Comparison of ENCODE assay signal across 10 mouse cellular contexts in the genomic region with DNA sequence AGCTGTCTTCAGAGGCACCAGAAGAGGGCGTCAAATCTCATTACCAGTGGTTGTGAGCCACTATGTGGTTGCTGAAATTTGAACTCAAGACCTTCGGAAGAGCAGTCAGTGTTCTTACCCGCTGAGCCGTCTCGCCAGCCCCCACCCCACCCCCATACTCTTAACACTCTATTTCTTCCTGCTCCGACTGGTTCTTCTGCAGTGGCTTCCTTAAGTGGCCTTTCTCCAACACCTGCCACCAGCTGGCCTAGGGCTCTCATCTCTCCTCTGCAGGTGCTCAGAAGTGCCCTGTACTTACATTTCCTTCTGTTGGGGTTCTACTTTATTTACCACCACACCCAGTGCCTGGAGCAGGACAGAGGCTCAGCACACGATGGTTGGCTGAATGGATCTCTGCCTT. TPM values are rescaled to one million over a fixed set of nuclear protein-coding genes. Genes with fewer than 3 reads are reported as not detected.
DNase-seq lines count a peak whose midpoint lies in the region; ATAC-seq and TF ChIP-seq lines count a peak whose summit lies in the region.
"Had no signal": no experiment of that assay in that cellular context is flagged by ENCODE, and none has a peak within 500 bp of the region (broad histone marks: within the 10 kb centered on the region; RNA-seq: fewer than 3 reads in every experiment).

No protein-coding gene starts in this region.

- H3K4me3 ChIP-seq in heart, embryonic 16.5 days (ENCODE audit: low read length): no peak overlapping the region
- no peak overlapping the region for H3K4me3 ChIP-seq in heart, embryonic 10.5 days
- H3K4me3 ChIP-seq in MEL (ENCODE audit: control insufficient read depth in 1 of 2, insufficient read depth in 1 of 2, low read depth in 2 of 2, low read length in 2 of 2): peak overlapping the region in 1 of 2 experiments; percentile 41; a peak in 2 of 4 replicates
- H3K4me3 ChIP-seq in neural tube, embryonic 15.5 days (replicated peaks): no peak overlapping the region
- no peak overlapping the region for H3K4me3 ChIP-seq in midbrain, postnatal 0 days (ENCODE audit: low read depth, low read length)
- H3K4me3 ChIP-seq: midbrain, embryonic 15.5 days had no signal

- H3K4me1 ChIP-seq in heart, embryonic 16.5 days (ENCODE audit: control insufficient read depth, insufficient read depth, low read length): peaks cover 15% of the 10 kb centered on the region
- H3K4me1 ChIP-seq in heart, embryonic 10.5 days: peaks cover 16% of the 10 kb centered on the region
- peaks cover 0 to 13% of the 10 kb centered on the region in 2 experiments; a peak in 2 of 4 replicates for H3K4me1 ChIP-seq in MEL (ENCODE audit: control insufficient read depth in 1 of 2, insufficient read depth in 2 of 2, low read length in 2 of 2)
- peaks cover 20% of the 10 kb centered on the region for H3K4me1 ChIP-seq in neural tube, embryonic 15.5 days
- H3K4me1 ChIP-seq in midbrain, postnatal 0 days (ENCODE audit: insufficient read depth, low read length): 0 out of 2 replicates have a peak, but pooled peaks cover 3% of the 10 kb centered on the region

- 0 out of 2 replicates have a peak, but pooled peaks cover 3% of the 10 kb centered on the region for H3K9me3 ChIP-seq in heart, embryonic 16.5 days (replicated peaks; ENCODE audit: control insufficient read depth, low read length)
- no peaks in the 10 kb centered on the region for H3K9me3 ChIP-seq in heart, embryonic 10.5 days
- no peaks in the 10 kb centered on the region for H3K9me3 ChIP-seq in MEL (replicated peaks; ENCODE audit: insufficient read depth, low read length)
- H3K9me3 ChIP-seq in neural tube, embryonic 15.5 days (replicated peaks): no peaks in the 10 kb centered on the region
- H3K9me3 ChIP-seq in midbrain, postnatal 0 days (ENCODE audit: low read length): no peaks in the 10 kb centered on the region
- H3K9me3 ChIP-seq: midbrain, embryonic 15.5 days had no signal

- peaks cover 12% of the 10 kb centered on the region for H3K36me3 ChIP-seq in heart, embryonic 16.5 days (ENCODE audit: control insufficient read depth, insufficient read depth)
- H3K36me3 ChIP-seq in heart, embryonic 10.5 days: peaks cover 17% of the 10 kb centered on the region
- H3K36me3 ChIP-seq in MEL (ENCODE audit: control insufficient read depth in 1 of 2, insufficient read depth in 2 of 2, low read length in 2 of 2): peaks cover 2 to 4% of the 10 kb centered on the region in 2 experiments; a peak in 2 of 4 replicates
- H3K36me3 ChIP-seq in neural tube, embryonic 15.5 days: peaks cover 1% of the 10 kb centered on the region; the same call in 1 of the 2 replicates
- 0 out of 2 replicates have a peak, but pooled peaks cover 7% of the 10 kb centered on the region for H3K36me3 ChIP-seq in midbrain, postnatal 0 days (ENCODE audit: insufficient read depth, low read length)

- TF ChIP-seq POLR2A in MEL (IDR thresholded peaks at IDR 0.05; ENCODE audit: control insufficient read depth in 1 of 2, insufficient read depth in 1 of 2, low read depth in 1 of 2, low read length in 2 of 2, poor library complexity in 1 of 2): no peak

- no peaks in the 10 kb centered on the region for H3K27me3 ChIP-seq in heart, embryonic 16.5 days (ENCODE audit: control insufficient read depth, insufficient read depth, low read length)
- H3K27me3 ChIP-seq in heart, embryonic 10.5 days (ENCODE audit: insufficient read depth, poor library complexity, severe bottlenecking): no peaks in the 10 kb centered on the region
- H3K27me3 ChIP-seq in MEL (ENCODE audit: control insufficient read depth in 1 of 2, insufficient read depth in 2 of 2, low read length in 2 of 2): no peaks in the 10 kb centered on the region
- H3K27me3 ChIP-seq in neural tube, embryonic 15.5 days (replicated peaks): no peaks in the 10 kb centered on the region
- no peaks in the 10 kb centered on the region for H3K27me3 ChIP-seq in midbrain, postnatal 0 days (ENCODE audit: insufficient read depth, low read length)
- H3K27me3 ChIP-seq: midbrain, embryonic 15.5 days had no signal

- peak in 2 of 3 experiments; percentile 29 to 37; a peak in 4 of 6 replicates for TF ChIP-seq CTCF in MEL (IDR thresholded peaks at IDR 0.05 in 2 of 3, conservative IDR thresholded peaks at IDR 0.05 in 1 of 3; ENCODE audit: control insufficient read depth in 1 of 3, insufficient read depth in 1 of 3, low read depth in 2 of 3, low read length in 3 of 3, poor library complexity in 1 of 3, severe bottlenecking in 1 of 3)
- no peak for TF ChIP-seq CTCF in midbrain, postnatal 0 days (IDR thresholded peaks at IDR 0.05)

- H3K4me2 ChIP-seq in heart, embryonic 16.5 days (ENCODE audit: low read depth, low read length): peak overlapping the region; percentile 52; the same call in 1 of the 2 replicates
- H3K4me2 ChIP-seq in neural tube, embryonic 15.5 days: no peak overlapping the region
- no peak overlapping the region for H3K4me2 ChIP-seq in midbrain, postnatal 0 days (ENCODE audit: low read depth, low read length, poor library complexity, severe bottlenecking)
- H3K4me2 ChIP-seq: midbrain, embryonic 15.5 days had no signal

- no peak overlapping the region for H3K9ac ChIP-seq in heart, embryonic 16.5 days (ENCODE audit: low read length)
- no peak overlapping the region for H3K9ac ChIP-seq in MEL (ENCODE audit: control insufficient read depth, low read depth, low read length, poor library complexity, severe bottlenecking)
- no peak overlapping the region for H3K9ac ChIP-seq in neural tube, embryonic 15.5 days (replicated peaks)
- no peak overlapping the region for H3K9ac ChIP-seq in midbrain, postnatal 0 days (replicated peaks; ENCODE audit: low read length, poor library complexity, severe bottlenecking)
- H3K9ac ChIP-seq: midbrain, embryonic 15.5 days had no signal

- ATAC-seq in heart, embryonic 16.5 days (replicated peaks; ENCODE audit: extremely low read depth, insufficient read depth, low FRiP score): no peak
- ATAC-seq in neural tube, embryonic 15.5 days (ENCODE audit: low FRiP score): no peak
- ATAC-seq in midbrain, postnatal 0 days (ENCODE audit: low FRiP score): no peak
- ATAC-seq: midbrain, embryonic 15.5 days had no signal

- H3K27ac ChIP-seq in heart, embryonic 16.5 days (ENCODE audit: low read length): peak overlapping the region; percentile 80
- no peak overlapping the region for H3K27ac ChIP-seq in heart, embryonic 10.5 days
- no peak overlapping the region for H3K27ac ChIP-seq in MEL (ENCODE audit: control insufficient read depth, low read depth, low read length)
- H3K27ac ChIP-seq in neural tube, embryonic 15.5 days (replicated peaks): no peak overlapping the region
- no peak overlapping the region for H3K27ac ChIP-seq in midbrain, postnatal 0 days (ENCODE audit: low read depth, low read length)
- H3K27ac ChIP-seq: midbrain, embryonic 15.5 days had no signal

- DNase-seq in heart, embryonic 10.5 days (ENCODE audit: low spot score): no peak
- peak; percentile 11 for DNase-seq in 416B (ENCODE audit: low read depth)
- peak; percentile 43 for DNase-seq in MEL (ENCODE audit: low read depth, low spot score)
- DNase-seq in lung, postnatal 25 days (ENCODE audit: low spot score): peak; percentile 39
- DNase-seq in midbrain, postnatal 0 days (ENCODE audit: low spot score): no peak
- no peak for DNase-seq in right cerebral cortex, postnatal 4 days
- DNase-seq: embryo, embryonic 11 days had no signal

- TF ChIP-seq EP300 in MEL (IDR thresholded peaks at IDR 0.05; ENCODE audit: low read depth in 1 of 2, low read length in 2 of 2): no peak

- no peaks in the 10 kb centered on the region for H3K79me2 ChIP-seq in MEL (ENCODE audit: control insufficient read depth, insufficient read depth, low read length, poor library complexity)

- WGBS in heart, embryonic 16.5 days: 73% methylated on average over 7 of the region's 7 CpGs
- WGBS in heart, embryonic 10.5 days: 78% methylated on average over 7 of the region's 7 CpGs
- WGBS in neural tube, embryonic 15.5 days: 79% methylated on average over 7 of the region's 7 CpGs
- WGBS in midbrain, postnatal 0 days: 80% methylated on average over 7 of the region's 7 CpGs

- no peak for TF ChIP-seq RAD21 in MEL (IDR thresholded peaks at IDR 0.05; ENCODE audit: low read depth, low read length)

TF ChIP-seq in MEL, 35 proteins besides CTCF, POLR2A, EP300 and RAD21 (continues in another document):
- TF ChIP-seq SMC3 (IDR thresholded peaks at IDR 0.05; ENCODE audit: low read depth, low read length): peak; percentile 29; the same call in 1 of the 2 replicates
- TF ChIP-seq MAX (IDR thresholded peaks at IDR 0.05; ENCODE audit: low read length): no peak

RNA-seq across cellular contexts. Expression of a gene that starts 14.2 kb away (rescaled TPM):
- 18.6 and 19.6 TPM in 2 replicates for polyA plus RNA-seq in heart, embryonic 16.5 days (2015; fragmentation: Nextera tagmentation; extraction: Ambion mirVana)
- 16.3 and 18.5 TPM in 2 replicates for polyA plus RNA-seq in heart, embryonic 10.5 days (2016; fragmentation: Nextera tagmentation; extraction: Ambion mirVana)
- 14.8 and 18.7 TPM in 2 replicates for total RNA-seq in MEL (2012; rRNA removed)
- polyA plus RNA-seq in MEL (2012; ENCODE audit: insufficient read depth in 1 of 2, insufficient read length in 2 of 2, low read depth in 1 of 2, low replicate concordance in 2 of 2, missing spikeins in 1 of 2): 10 to 100 TPM in 1 of 2 experiments, not detected in 1; 15.0 TPM
- polyA plus RNA-seq in neural tube, embryonic 15.5 days (2015; fragmentation: Nextera tagmentation; extraction: Ambion mirVana): 40.7 and 41.2 TPM in 2 replicates
- 26.5 and 44.7 TPM in 2 replicates for total RNA-seq in midbrain, postnatal 0 days (2014; rRNA removed)
- 49.4 and 51.8 TPM in 2 replicates for polyA plus RNA-seq in midbrain, postnatal 0 days (2015; fragmentation: Nextera tagmentation; extraction: Ambion mirVana)

RNA-seq across cellular contexts. Expression of a gene that starts 19.6 kb away (rescaled TPM):
- 3.6 and 5.3 TPM in 2 replicates for polyA plus RNA-seq in heart, embryonic 16.5 days (2015; fragmentation: Nextera tagmentation; extraction: Ambion mirVana)
- polyA plus RNA-seq in heart, embryonic 10.5 days (2016; fragmentation: Nextera tagmentation; extraction: Ambion mirVana): 5.1 and 6.2 TPM in 2 replicates
- total RNA-seq in MEL (2012; rRNA removed): 15.2 and 18.6 TPM in 2 replicates
- polyA plus RNA-seq in MEL (2012; ENCODE audit: insufficient read depth in 1 of 2, insufficient read length in 2 of 2, low read depth in 1 of 2, low replicate concordance in 2 of 2, missing spikeins in 1 of 2): 10 to 100 TPM in 1 of 2 experiments, not detected in 1; 15.5 TPM
- polyA plus RNA-seq in neural tube, embryonic 15.5 days (2015; fragmentation: Nextera tagmentation; extraction: Ambion mirVana): 3.7 and 4.5 TPM in 2 replicates
- total RNA-seq in midbrain, postnatal 0 days (2014; rRNA removed): 10.1 and 10.2 TPM in 2 replicates
- polyA plus RNA-seq in midbrain, postnatal 0 days (2015; fragmentation: Nextera tagmentation; extraction: Ambion mirVana): 2.9 and 3.2 TPM in 2 replicates

RNA-seq across cellular contexts. Expression of a gene that starts 31.9 kb away (rescaled TPM):
- polyA plus RNA-seq in heart, embryonic 16.5 days (2015; fragmentation: Nextera tagmentation; extraction: Ambion mirVana): 34.2 and 39.5 TPM in 2 replicates
- polyA plus RNA-seq in heart, embryonic 10.5 days (2016; fragmentation: Nextera tagmentation; extraction: Ambion mirVana): 36.1 and 36.3 TPM in 2 replicates
- total RNA-seq in MEL (2012; rRNA removed): 23.2 and 31.7 TPM in 2 replicates
- polyA plus RNA-seq in MEL (2012; ENCODE audit: insufficient read depth in 1 of 2, insufficient read length in 2 of 2, low read depth in 1 of 2, low replicate concordance in 2 of 2, missing spikeins in 1 of 2): 100 to 1,000 TPM in 1 of 2 experiments, 10 to 100 TPM in 1; 18.6 to 160 TPM
- polyA plus RNA-seq in neural tube, embryonic 15.5 days (2015; fragmentation: Nextera tagmentation; extraction: Ambion mirVana): 5.2 and 20.1 TPM in 2 replicates
- 1.5 and 2.3 TPM in 2 replicates for total RNA-seq in midbrain, postnatal 0 days (2014; rRNA removed)
- polyA plus RNA-seq in midbrain, postnatal 0 days (2015; fragmentation: Nextera tagmentation; extraction: Ambion mirVana): 1.9 and 3.7 TPM in 2 replicates

Comparison
In these comparisons a context has a peak if more than half of its experiments do, and no peak if none do; other contexts are left out.
1. DNase-seq: peak in 416B (single experiment), MEL (single experiment) and lung, postnatal 25 days (single experiment); none in heart, embryonic 10.5 days (single experiment), midbrain, postnatal 0 days (single experiment) and right cerebral cortex, postnatal 4 days (single experiment).